Mouse (Mus musculus) forebrain, embryonic 16.5 days (tissue): ENCODE data around the gene Armc10. TPM values are rescaled to one million over a fixed set of nuclear protein-coding genes. Genes with fewer than 3 reads are reported as not detected.
A peak's percentile ranks its signal among the peaks of the same experiment; 100 is the strongest.

Source experiments
- ATAC-seq: fragments of 200-750 bp; cut with Nextera tagmentation; 2 replicates; pipeline ENCODE4 v1.8.0; 2017; ENCODE audit warnings: mild to moderate bottlenecking, moderate library complexity
- H3K27ac ChIP-seq: fragments of 300-500 bp; sonication (generic); 2 replicates; pipeline ENCODE4 v1.5.1; 2014; ENCODE audit warnings: low read length, control low read depth
- H3K27me3 ChIP-seq: fragments of 300-500 bp; sonication (generic); replicated peaks from 2 replicates; pipeline ENCODE4 v1.6.1; 2014; ENCODE audit warnings: low read length; ENCODE audit not compliant: control insufficient read depth, insufficient read depth
- H3K36me3 ChIP-seq: fragments of 300-500 bp; sonication (generic); 2 replicates; pipeline ENCODE4 v1.6.1; 2014; ENCODE audit not compliant: control insufficient read depth, insufficient read depth
- H3K4me1 ChIP-seq: fragments of 300-500 bp; sonication (generic); replicated peaks from 2 replicates; pipeline ENCODE4 v1.6.1; 2014; ENCODE audit warnings: low read length; ENCODE audit not compliant: control insufficient read depth, insufficient read depth
- H3K4me2 ChIP-seq: fragments of 300-500 bp; sonication (generic); 2 replicates; pipeline ENCODE4 v1.6.1; 2014; ENCODE audit warnings: mild to moderate bottlenecking, low read length, control low read depth
- H3K4me3 ChIP-seq: fragments of 300-500 bp; sonication (generic); replicated peaks from 2 replicates; pipeline ENCODE4 v1.5.1; 2014; ENCODE audit warnings: mild to moderate bottlenecking, low read length, control low read depth
- H3K9ac ChIP-seq: fragments of 300-500 bp; sonication (generic); replicated peaks from 2 replicates; pipeline ENCODE4 v1.6.1; 2014; ENCODE audit warnings: low read depth, low read length, control low read depth
- H3K9me3 ChIP-seq: fragments of 300-500 bp; sonication (generic); 2 replicates; pipeline ENCODE4 v1.6.1; 2016; ENCODE audit warnings: low read length; ENCODE audit not compliant: control insufficient read depth
- WGBS: fragments of 180-500 bp; shearing (Covaris S2); extraction: QIAGEN DNeasy Blood & Tissue Kit; methylation state at CpG from one replicate; pipeline ENCODE4 v1.1.7; 2014; 5-methylcytosine and 5-hydroxymethylcytosine counted together
- polyA plus RNA-seq: library from polyadenylated mRNA; unstranded; fragments of >200 nt; fragmentation: Nextera tagmentation; extraction: Ambion mirVana; gene quantifications from 2 replicates; pipeline ENCODE4 v1.2.1, GENCODE M21; 2015

Gene Armc10
- polyA plus RNA-seq, 1 experiment from 2014 or later, result 87.6 TPM

DNA sequence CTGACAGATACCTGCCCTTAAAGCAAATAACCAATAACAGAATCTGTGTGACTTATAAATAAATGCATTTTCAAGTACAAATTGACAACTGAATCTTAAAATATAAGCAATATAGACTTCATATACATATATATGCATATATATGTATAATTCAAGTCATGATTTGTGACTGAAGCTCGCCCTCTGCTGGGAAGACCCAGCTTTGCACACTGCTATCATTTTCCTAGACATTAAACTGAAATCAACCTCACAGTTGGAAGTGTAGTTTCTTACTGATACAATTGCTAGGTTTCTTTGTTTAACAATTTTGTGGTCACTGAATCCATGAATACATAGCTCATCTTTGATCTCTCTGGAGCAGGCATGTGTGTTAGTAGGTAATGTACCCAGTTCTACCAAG, 4.7 kb upstream of the Armc10 start:
- Histone ChIP-seq H3K4me1 (peaks cover 11% of the 10 kb centered on the region; the same call in 1 of the 2 replicates), H3K9me3 (no peaks in the 10 kb centered on the region), H3K36me3 (no peaks in the 10 kb centered on the region), H3K27ac (no peak overlapping the region), H3K4me2 (no peak overlapping the region), H3K27me3 (no peaks in the 10 kb centered on the region), H3K4me3 (no peak overlapping the region), H3K9ac (no peak overlapping the region)
- ATAC-seq, result no peak
- WGBS, result 3% methylated on average over 1 of the region's 1 CpGs

DNA sequence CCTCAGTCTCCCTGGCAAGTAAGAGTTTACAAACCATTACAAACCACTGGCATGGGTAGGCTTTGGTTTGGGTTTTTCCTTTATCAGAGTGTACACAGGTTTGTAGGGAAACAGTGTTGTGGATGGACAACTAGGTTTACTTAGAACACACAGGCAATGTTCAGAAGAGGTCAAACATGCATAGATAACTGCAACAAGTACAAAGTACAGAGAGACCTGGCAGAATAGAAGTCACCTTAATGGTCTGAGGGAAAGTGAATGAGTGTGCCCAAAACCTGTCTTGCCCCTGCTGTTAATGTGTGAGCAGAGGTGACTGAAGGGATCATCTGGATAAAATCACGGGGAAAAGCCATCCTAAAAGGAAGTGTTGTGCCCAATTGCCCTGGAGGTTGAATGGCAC, 2.0 kb upstream of the Armc10 start:
- H3K4me2 ChIP-seq, result no peak overlapping the region
- peaks cover 2% of the 10 kb centered on the region for H3K36me3 ChIP-seq
- no peak overlapping the region for H3K9ac ChIP-seq
- no peak overlapping the region for H3K27ac ChIP-seq
- peaks cover 28% of the 10 kb centered on the region for H3K4me1 ChIP-seq
- no peaks in the 10 kb centered on the region for H3K9me3 ChIP-seq
- no peaks in the 10 kb centered on the region for H3K27me3 ChIP-seq
- ATAC-seq, result no peak
- 41% methylated on average over 1 of the region's 1 CpGs for WGBS
- no peak overlapping the region for H3K4me3 ChIP-seq

DNA sequence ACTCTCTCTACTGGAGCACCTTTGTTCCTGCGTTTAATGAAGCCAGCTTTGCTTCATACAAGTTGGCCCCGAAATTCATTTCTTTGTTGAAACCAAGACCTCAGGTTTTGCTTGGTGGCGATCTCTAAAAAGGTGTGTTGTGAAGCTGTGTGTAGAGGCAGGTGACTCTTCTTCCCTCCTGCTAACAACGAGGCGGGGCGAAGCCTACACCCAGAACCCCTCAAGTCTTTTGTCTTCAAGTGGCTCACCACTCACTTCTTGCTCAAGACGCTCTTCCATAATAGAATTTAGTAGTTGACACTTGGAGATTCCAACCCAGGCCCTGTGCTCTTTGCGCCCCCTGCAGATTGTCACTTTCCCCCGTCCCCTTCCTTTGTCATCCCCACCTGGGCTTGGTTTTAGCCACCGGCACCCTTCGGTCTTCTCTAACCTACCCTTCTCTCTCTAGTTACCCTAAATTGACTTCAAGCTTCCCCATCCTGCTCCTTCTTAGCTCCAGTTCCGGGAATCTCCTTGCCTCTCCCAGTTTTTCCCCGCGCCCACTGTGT, 648 bp upstream of the Armc10 start:
- Histone ChIP-seq H3K27ac (peak overlapping the region; percentile 93), H3K9ac (0 out of 2 replicates have a peak overlapping the region, but pooled peaks have one; percentile 7), H3K4me1 (peaks cover 25% of the 10 kb centered on the region), H3K27me3 (no peaks in the 10 kb centered on the region), H3K4me3 (peak overlapping the region; percentile 89), H3K36me3 (peaks cover 14% of the 10 kb centered on the region), H3K9me3 (no peaks in the 10 kb centered on the region), H3K4me2 (peak overlapping the region; percentile 45)
- WGBS, result 9% methylated on average over 14 of the region's 14 CpGs
- no peak for ATAC-seq

DNA sequence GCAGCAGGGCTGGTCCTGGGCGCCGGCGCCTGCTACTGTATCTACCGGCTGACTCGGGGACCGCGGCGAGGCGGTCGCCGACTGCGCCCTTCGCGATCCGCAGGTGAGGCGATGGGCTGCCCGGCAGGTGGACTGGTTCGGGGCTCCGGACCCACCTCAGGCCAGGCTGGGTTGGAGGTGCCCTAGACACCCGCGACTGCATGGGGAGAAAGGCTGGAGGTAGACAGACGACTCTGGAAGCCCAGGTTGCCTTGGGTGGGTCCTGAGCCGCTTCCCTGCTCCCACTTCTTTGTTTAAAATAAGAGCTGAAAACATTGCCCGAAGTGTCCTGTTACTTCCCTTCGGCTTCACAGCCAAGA, 499 bp downstream of the Armc10 start:
- WGBS, result 0% methylated on average over 25 of the region's 25 CpGs
- H3K27ac ChIP-seq, result peak overlapping the region; percentile 93
- no peaks in the 10 kb centered on the region for H3K9me3 ChIP-seq
- peaks cover 23% of the 10 kb centered on the region for H3K4me1 ChIP-seq
- H3K4me2 ChIP-seq, result peak overlapping the region; percentile 85
- H3K4me3 ChIP-seq, result peak overlapping the region; percentile 89
- ATAC-seq, result no peak; the same call in 1 of the 2 replicates
- no peaks in the 10 kb centered on the region for H3K27me3 ChIP-seq
- peaks cover 23% of the 10 kb centered on the region for H3K36me3 ChIP-seq
- H3K9ac ChIP-seq, result peak overlapping the region; percentile 78

DNA sequence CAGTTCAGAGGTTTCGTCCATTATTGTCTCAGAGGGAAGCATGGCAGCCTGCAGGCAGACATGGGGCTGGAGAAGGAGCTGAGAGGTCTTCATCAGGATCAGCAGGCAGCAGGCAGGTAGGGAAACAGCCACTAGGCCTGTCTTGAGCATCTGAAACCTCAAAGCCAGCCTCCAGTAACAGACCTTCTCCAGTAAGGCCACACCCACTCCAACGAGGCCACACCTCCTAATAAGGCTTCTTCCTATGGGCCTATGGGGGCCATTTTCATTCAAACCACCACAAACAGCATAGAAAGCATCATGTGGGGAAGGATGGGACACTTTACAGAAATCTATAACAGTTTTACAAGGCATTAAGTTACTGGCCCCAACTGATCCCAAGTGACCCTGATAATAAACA, 5.1 kb downstream of the Armc10 start:
- no peak overlapping the region for H3K4me3 ChIP-seq
- no peaks in the 10 kb centered on the region for H3K9me3 ChIP-seq
- no peak overlapping the region for H3K9ac ChIP-seq
- H3K36me3 ChIP-seq, result peaks cover 43% of the 10 kb centered on the region
- H3K4me1 ChIP-seq, result peaks cover 17% of the 10 kb centered on the region
- no peaks in the 10 kb centered on the region for H3K27me3 ChIP-seq
- WGBS, result 78% methylated on average over 2 of the region's 2 CpGs
- H3K4me2 ChIP-seq, result no peak overlapping the region
- no peak overlapping the region for H3K27ac ChIP-seq
- no peak for ATAC-seq

DNA sequence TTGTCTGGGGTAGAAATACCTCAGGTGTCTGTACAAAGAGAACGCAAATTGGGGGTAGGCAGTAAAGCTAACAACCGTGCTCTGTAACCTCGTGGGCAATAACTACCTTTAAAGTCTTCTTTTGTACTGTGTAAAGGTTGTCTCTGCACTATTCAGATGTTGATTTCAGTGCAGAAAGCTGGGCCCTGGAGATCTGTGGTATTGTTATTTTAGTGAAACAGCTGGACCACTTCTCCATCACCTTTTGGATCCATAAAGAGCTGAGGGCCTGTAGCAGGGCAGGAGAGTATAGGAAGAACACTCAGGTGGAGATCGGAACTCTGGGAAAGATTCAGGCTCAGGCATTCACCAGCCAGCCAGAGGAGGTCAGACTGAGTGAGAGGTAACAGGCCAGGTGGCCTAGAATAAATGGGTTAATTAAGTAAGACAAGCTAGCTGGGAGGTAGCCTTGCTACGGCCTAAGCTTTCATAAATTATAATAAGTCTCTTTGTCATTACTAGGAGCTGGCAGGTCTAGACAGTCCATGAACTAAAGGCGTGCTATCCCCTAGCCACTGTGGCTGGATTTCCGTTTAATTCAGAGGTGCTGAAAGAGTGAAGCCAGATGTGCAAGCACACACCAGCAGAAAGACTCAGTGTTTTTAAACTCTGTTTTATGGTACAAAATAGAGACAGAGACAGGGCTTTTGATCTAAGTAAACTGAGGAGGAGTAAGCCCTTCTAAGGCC, 6.4 kb downstream of the Armc10 start:
- Histone ChIP-seq H3K4me3 (no peak overlapping the region), H3K4me2 (no peak overlapping the region), H3K4me1 (peaks cover 10% of the 10 kb centered on the region), H3K27ac (no peak overlapping the region), H3K36me3 (peaks cover 43% of the 10 kb centered on the region), H3K27me3 (no peaks in the 10 kb centered on the region), H3K9ac (no peak overlapping the region), H3K9me3 (no peaks in the 10 kb centered on the region)
- WGBS, result 89% methylated on average over 7 of the region's 7 CpGs
- no peak for ATAC-seq

DNA sequence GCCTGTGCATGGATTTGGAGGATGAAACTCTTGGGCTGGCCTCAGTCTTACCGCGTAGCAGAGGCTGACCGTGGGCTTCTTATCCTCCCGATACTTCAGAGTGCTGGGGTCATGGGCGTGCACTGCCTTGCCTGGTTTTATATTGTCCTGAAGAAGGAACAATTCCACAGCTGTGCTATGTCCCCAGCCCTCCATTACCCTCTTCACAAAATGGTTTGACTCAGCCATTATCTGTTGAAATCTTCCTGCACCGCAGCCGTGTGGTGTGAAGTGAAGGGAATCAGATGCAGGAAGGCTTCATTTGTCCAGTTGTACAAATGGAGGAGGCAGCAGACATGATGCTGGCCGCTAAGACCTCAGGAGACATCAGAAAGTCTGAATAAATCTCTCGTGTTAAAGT, 11.3 kb downstream of the Armc10 start:
- H3K4me2 ChIP-seq, result no peak overlapping the region

DNA sequence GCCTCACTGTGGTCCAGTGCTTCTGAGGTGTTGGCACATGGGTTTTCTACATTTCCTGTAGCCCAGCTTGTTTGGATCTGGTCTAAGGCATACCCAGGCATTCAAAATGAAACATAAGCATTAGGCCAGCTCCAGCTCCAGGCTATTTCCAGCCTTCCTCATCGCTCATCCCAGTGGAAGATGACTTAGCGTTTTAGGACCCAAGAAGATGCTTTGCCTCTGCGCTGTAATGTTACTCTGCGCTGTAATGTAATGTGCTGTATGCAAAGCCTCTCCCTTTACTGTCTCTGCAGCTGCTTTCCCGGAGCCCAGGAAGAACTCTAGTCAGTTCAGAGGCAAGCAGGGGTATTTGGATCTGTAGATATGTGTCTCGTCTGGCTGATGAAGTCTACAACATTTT, 12.4 kb downstream of the Armc10 start:
- Histone ChIP-seq H3K9me3 (no peaks in the 10 kb centered on the region), H3K4me3 (no peak overlapping the region), H3K4me1 (peaks cover 8% of the 10 kb centered on the region), H3K36me3 (peaks cover 15% of the 10 kb centered on the region), H3K9ac (no peak overlapping the region), H3K27me3 (no peaks in the 10 kb centered on the region), H3K27ac (no peak overlapping the region), H3K4me2 (no peak overlapping the region)
- ATAC-seq, result no peak
- WGBS, result 87% methylated on average over 6 of the region's 6 CpGs

More for the DNA sequence above, 11.3 kb downstream of the Armc10 start:
- Histone ChIP-seq H3K4me1 (peaks cover 7% of the 10 kb centered on the region), H3K9me3 (no peaks in the 10 kb centered on the region), H3K9ac (no peak overlapping the region), H3K27me3 (no peaks in the 10 kb centered on the region), H3K36me3 (peaks cover 19% of the 10 kb centered on the region), H3K4me3 (no peak overlapping the region), H3K27ac (no peak overlapping the region)
- ATAC-seq, result no peak
- 89% methylated on average over 9 of the region's 9 CpGs for WGBS

DNA sequence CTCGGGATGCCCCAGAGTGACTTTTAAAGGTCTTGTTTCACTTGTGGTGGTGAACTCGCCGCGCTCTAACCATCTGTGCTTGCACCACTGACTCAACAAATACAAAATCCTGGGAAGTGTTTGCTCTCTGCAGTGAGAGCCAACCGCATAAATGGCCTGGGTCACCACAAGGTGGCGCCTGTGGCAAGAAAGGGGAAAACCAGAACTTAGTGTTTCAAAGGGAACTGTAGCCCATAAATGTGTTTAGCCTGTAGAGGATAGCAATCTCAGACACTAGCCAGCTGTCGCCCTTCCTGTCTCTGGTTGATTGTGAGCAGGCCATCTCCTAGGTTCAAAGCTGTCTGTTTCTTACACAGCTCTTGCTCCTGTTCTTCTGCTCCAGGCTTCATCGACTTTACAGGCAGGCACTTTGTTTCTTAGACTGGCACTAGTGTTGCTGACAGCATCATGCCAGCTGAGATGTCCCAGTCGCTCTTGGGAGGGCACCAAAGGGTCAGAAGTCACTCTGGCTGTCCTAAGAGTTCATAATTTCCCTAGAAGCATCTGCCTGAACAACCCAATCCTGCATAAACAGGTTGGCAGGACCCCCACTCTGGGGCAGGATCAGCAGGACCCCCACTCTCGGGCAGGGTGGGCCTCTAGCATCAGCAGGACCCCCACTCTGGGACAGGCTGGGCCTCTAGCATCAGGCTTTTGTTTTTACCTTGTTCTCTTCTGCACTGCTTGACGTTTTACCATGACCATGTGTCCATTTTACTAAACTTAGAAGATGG, 13.2 kb downstream of the Armc10 start:
- Histone ChIP-seq H3K36me3 (peaks cover 18% of the 10 kb centered on the region), H3K9me3 (no peaks in the 10 kb centered on the region), H3K4me3 (no peak overlapping the region), H3K4me1 (peaks cover 10% of the 10 kb centered on the region), H3K27ac (no peak overlapping the region), H3K27me3 (no peaks in the 10 kb centered on the region), H3K4me2 (no peak overlapping the region), H3K9ac (no peak overlapping the region)
- 53% methylated on average over 11 of the region's 11 CpGs for WGBS
- peak; percentile 64 for ATAC-seq
